Mouse (Mus musculus) liver, postnatal 0 days (tissue): Measurements from ENCODE around the gene Slc25a39. TPM values are rescaled to one million over a fixed set of nuclear protein-coding genes. Genes with fewer than 3 reads are reported as not detected.

Experiments used
- ATAC-seq: fragments of 200-750 bp; cut with Nextera tagmentation; 2 replicates; pipeline ENCODE4 v1.8.0; 2017; ENCODE audit warnings: mild to moderate bottlenecking, moderate library complexity
- DNase-seq: peaks from one replicate; pipeline ENCODE4 v3.0.0-alpha.2; 2016
- H3K27ac ChIP-seq: fragments of 300-500 bp; sonication (generic); 2 replicates; pipeline ENCODE4 v1.5.1; 2014; ENCODE audit warnings: antibody characterized with exemption, moderate library complexity, mild to moderate bottlenecking, low read depth
- H3K27me3 ChIP-seq: fragments of 300-500 bp; sonication (generic); 2 replicates; pipeline ENCODE4 v1.6.1; 2014; ENCODE audit warnings: low read length, control low read depth, mixed read lengths; ENCODE audit not compliant: insufficient read depth
- H3K36me3 ChIP-seq: fragments of 300-500 bp; sonication (generic); replicated peaks from 2 replicates; pipeline ENCODE4 v1.6.1; 2014; ENCODE audit warnings: mild to moderate bottlenecking, control low read depth, low read length, moderate library complexity, mixed read lengths; ENCODE audit not compliant: insufficient read depth
- H3K4me1 ChIP-seq: fragments of 300-500 bp; sonication (generic); 2 replicates; pipeline ENCODE4 v1.6.1; 2014; ENCODE audit warnings: antibody characterized with exemption, mild to moderate bottlenecking, control low read depth; ENCODE audit not compliant: insufficient read depth
- H3K4me2 ChIP-seq: fragments of 300-500 bp; sonication (generic); 2 replicates; pipeline ENCODE4 v1.6.1; 2014; ENCODE audit warnings: low read depth, mild to moderate bottlenecking, low read length, moderate library complexity, mixed read lengths
- H3K4me3 ChIP-seq: fragments of 300-500 bp; sonication (generic); 2 replicates; pipeline ENCODE4 v1.5.1; 2014; ENCODE audit warnings: low read depth, low read length
- H3K9ac ChIP-seq: fragments of 300-500 bp; sonication (generic); replicated peaks from 2 replicates; pipeline ENCODE4 v1.6.1; 2014; ENCODE audit warnings: mild to moderate bottlenecking, moderate library complexity
- H3K9me3 ChIP-seq: fragments of 300-500 bp; sonication (generic); 2 replicates; pipeline ENCODE4 v1.6.1; 2016; ENCODE audit warnings: mild to moderate bottlenecking, control low read depth, low read length, mixed read lengths
- CTCF ChIP-seq: sonication (generic); IDR thresholded peaks from 2 replicates; pipeline ENCODE4 v1.5.1; 2016; ENCODE audit warnings: antibody characterized with exemption, low read depth
- EP300 ChIP-seq: IDR thresholded peaks from 2 replicates; pipeline ENCODE4 v1.6.1; 2016; ENCODE audit warnings: antibody characterized with exemption, low read depth, mild to moderate bottlenecking
- WGBS: fragments of 180-500 bp; shearing (Covaris S2); extraction: QIAGEN DNeasy Blood & Tissue Kit; methylation state at CpG from one replicate; pipeline ENCODE4 v1.1.7; 2014; ENCODE audit not compliant: insufficient replicate concordance; 5-methylcytosine and 5-hydroxymethylcytosine counted together
- polyA plus RNA-seq: library from polyadenylated mRNA; unstranded; fragments of >200 nt; fragmentation: Nextera tagmentation; extraction: Ambion mirVana; gene quantifications from 2 replicates; pipeline ENCODE4 v1.2.1, GENCODE M21; 2015

Gene Slc25a39
- polyA plus RNA-seq, 1 experiment from 2014 or later: 510 TPM

DNA sequence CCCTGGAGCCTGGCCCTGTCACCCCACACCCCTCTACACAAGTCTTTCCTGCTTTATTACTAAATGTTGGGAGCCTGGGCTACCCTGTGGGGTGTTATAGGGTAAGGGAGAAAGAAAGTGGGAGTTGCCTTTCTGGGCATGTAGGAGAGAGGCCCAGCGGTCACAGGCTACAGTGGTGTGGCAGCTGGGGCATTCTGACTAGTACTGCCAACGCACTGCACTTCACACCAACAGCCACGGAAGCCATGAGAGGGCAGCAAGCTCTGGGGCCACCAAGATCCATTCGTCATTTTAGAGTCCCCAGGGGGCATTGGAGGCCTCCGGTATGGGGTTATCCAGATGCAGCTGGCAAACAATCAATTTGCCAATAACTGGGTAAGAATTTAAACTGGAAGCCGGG is 34.3 kb upstream of the Slc25a39 start:
- peaks cover 51% of the 10 kb centered on the region for H3K27me3 ChIP-seq
- 83% methylated on average over 6 of the region's 6 CpGs for WGBS
- ATAC-seq: no peak

DNA sequence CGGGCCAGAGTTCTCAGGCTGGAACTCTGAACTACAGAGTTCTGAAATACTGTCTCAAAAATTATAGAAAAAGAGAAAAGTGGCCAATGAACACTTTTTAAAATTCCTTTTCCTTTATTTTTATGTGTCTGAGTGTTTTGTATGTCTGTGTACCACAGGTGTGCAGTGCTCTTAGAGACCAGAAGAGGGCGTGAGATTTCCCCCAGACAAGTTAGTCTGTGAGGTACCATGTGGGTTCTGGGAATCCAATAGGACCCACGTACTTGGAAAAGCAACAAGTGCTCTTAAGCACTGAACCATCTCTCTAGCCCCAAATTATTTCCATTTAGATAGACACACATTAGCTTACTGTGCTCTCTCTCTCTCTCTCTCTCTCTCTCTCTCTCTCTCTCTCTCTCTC is 33.7 kb upstream of the Slc25a39 start:
- H3K4me1 ChIP-seq: peaks cover 8% of the 10 kb centered on the region
- H3K4me2 ChIP-seq: no peak overlapping the region
- H3K36me3 ChIP-seq: no peaks in the 10 kb centered on the region
- H3K27ac ChIP-seq: no peak overlapping the region
- H3K9me3 ChIP-seq: no peaks in the 10 kb centered on the region
- ATAC-seq (no peak), DNase-seq (no peak)
- H3K27me3 ChIP-seq: peaks cover 46% of the 10 kb centered on the region
- TF ChIP-seq CTCF (peak; percentile 38), EP300 (no peak)
- WGBS: 75% methylated on average over 3 of the region's 3 CpGs
- no peak overlapping the region for H3K9ac ChIP-seq
- H3K4me3 ChIP-seq: no peak overlapping the region

More for the DNA sequence above, 34.3 kb upstream of the Slc25a39 start:
- no peak overlapping the region for H3K4me2 ChIP-seq
- no peak for DNase-seq
- peaks cover 11% of the 10 kb centered on the region for H3K4me1 ChIP-seq
- no peak overlapping the region for H3K27ac ChIP-seq
- TF ChIP-seq CTCF (no peak), EP300 (no peak)
- H3K9ac ChIP-seq: no peak overlapping the region
- no peaks in the 10 kb centered on the region for H3K36me3 ChIP-seq
- no peak overlapping the region for H3K4me3 ChIP-seq
- H3K9me3 ChIP-seq: no peaks in the 10 kb centered on the region

DNA sequence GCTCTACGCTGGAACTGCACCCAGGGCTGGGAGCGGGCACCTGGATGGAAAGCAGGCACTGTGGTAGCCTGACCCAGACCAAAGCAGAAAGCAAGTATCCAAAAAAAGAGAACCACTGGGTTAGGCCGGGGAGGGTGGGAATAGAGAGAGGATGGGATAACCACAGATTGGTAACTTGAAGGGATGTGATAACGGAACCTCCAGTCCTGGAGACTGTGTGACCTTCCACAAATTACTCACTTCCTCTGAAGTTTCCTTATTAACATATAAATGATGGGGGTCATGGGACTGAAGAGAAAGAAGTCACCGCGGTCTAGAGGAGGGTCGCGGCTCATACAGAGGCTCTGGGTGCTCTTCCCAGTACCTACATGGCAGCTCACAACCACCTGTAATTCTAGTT is 32.5 kb upstream of the Slc25a39 start:
- Histone ChIP-seq H3K9me3 (no peaks in the 10 kb centered on the region), H3K4me1 (peaks cover 8% of the 10 kb centered on the region), H3K27me3 (peaks cover 34% of the 10 kb centered on the region), H3K4me2 (no peak overlapping the region), H3K27ac (no peak overlapping the region), H3K36me3 (peaks cover 9% of the 10 kb centered on the region), H3K4me3 (no peak overlapping the region), H3K9ac (no peak overlapping the region)
- no peak for ATAC-seq
- 78% methylated on average over 8 of the region's 8 CpGs for WGBS
- TF ChIP-seq CTCF (no peak), EP300 (no peak)
- no peak for DNase-seq

DNA sequence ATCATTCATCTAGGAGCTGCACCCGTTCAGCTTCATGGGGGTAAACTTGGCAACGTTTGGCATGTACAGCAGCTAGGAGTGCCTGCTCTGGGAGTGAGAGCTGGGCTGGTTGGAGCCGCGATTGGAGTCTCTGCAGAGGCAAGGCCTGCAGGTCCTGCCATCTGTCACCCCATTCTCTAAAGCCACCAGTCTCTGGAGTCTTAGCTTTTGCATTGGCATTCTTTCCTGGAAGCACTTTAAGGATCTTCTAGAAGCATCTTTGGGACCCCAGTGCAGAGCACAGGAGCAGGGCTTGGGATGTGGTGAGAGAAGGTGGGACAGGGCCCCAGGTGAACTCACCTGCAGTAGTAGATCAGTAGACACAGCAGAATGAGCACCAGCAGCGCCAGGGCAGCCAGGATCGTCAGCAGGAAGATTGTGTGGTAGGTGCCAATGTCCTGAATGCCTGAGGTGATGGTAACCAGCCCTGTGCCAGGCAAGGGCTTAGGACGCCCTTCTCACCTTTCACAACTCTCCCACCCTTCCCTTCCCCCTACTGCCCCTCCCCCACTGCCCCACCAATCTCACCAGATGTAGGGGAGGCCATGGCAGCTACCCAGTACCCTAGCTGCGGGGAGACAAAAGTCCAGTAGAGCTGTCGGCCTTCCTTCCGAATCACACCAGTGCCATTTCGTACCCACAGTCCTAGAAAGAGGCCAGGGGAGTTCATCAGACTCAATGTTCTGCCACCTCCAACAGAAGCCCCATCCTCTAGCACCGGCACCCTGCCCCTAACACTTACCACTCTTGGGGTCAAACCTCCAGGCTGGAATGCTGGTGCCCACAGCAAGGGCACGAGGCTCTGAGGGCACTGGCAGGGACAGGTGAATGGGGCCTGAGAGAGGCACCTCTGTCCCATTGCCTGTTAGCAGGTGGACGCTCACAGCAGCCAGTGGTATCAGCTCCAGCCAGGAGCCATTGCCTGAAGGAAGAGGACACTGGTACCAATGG is 31.6 kb upstream of the Slc25a39 start:
- DNase-seq (no peak), ATAC-seq (no peak)
- TF ChIP-seq EP300 (no peak), CTCF (no peak)
- H3K9me3 ChIP-seq: no peaks in the 10 kb centered on the region
- H3K36me3 ChIP-seq: peaks cover 16% of the 10 kb centered on the region
- no peak overlapping the region for H3K27ac ChIP-seq
- H3K4me3 ChIP-seq: no peak overlapping the region
- peaks cover 29% of the 10 kb centered on the region for H3K27me3 ChIP-seq
- H3K9ac ChIP-seq: no peak overlapping the region
- H3K4me2 ChIP-seq: no peak overlapping the region
- H3K4me1 ChIP-seq: peaks cover 8% of the 10 kb centered on the region
- WGBS: 81% methylated on average over 14 of the region's 14 CpGs

- peak overlapping the region; percentile 54 for H3K9ac ChIP-seq
- peak overlapping the region; percentile 93 for H3K4me2 ChIP-seq
- peak overlapping the region; percentile 51 for H3K4me3 ChIP-seq
- peak; percentile 86 for DNase-seq
- peaks cover 18% of the 10 kb centered on the region for H3K36me3 ChIP-seq
- H3K4me1 ChIP-seq: peaks cover 8% of the 10 kb centered on the region
- peaks cover 23% of the 10 kb centered on the region for H3K27me3 ChIP-seq
- no peaks in the 10 kb centered on the region for H3K9me3 ChIP-seq
- TF ChIP-seq CTCF: peak; percentile 90
- TF ChIP-seq EP300: no peak
- H3K27ac ChIP-seq: no peak overlapping the region
- ATAC-seq: peak; percentile 24; the same call in 1 of the 2 replicates
- WGBS: 22% methylated on average over 74 of the region's 77 CpGs
Observed at GRCm38 (mm10) chr11:102438212-102439092, 30.7 kb upstream of the Slc25a39 start.
